Mouse (Mus musculus): ENCODE data around the gene Med9. TPM values are rescaled to one million over a fixed set of nuclear protein-coding genes. Genes with fewer than 3 reads are reported as not detected.

The Med9 gene
- polyA plus RNA-seq, 1 experiment from 2014 or later = 27.8 TPM

DNA sequence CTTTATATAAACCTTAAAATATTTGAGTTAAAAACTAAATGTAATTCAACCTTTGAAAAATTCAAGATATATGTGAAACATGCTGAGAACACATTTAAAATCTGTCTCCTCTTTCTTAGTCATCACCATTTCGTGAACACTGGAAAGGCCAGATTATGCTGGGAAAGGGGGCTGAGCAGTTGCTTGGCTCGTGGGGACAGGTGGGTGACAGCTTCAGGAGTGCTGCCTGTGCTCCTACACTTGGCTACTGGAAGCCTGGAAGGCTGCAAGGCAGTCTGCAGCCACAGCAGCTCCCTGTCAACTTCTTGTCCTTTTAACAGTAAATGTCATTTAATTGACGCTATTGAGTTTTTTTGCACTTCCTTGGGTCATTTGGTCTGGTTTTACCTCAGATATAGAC, 57.9 kb downstream of the Med9 start:
- Histone ChIP-seq H3K4me1 (replicated peaks; ENCODE audit: control insufficient read depth, insufficient read depth) (no peaks in the 10 kb centered on the region), H3K9ac (ENCODE audit: low read length) (no peak overlapping the region), H3K36me3 (ENCODE audit: control insufficient read depth, insufficient read depth, low read length) (no peaks in the 10 kb centered on the region), H3K4me3 (ENCODE audit: low read depth, low read length) (no peak overlapping the region), H3K4me2 (replicated peaks; ENCODE audit: low read depth) (no peak overlapping the region), H3K9me3 (ENCODE audit: control insufficient read depth, low read length) (no peaks in the 10 kb centered on the region), H3K27me3 (ENCODE audit: control insufficient read depth, insufficient read depth, low read length) (no peaks in the 10 kb centered on the region), H3K27ac (replicated peaks) (no peak overlapping the region)
- DNase-seq (ENCODE audit: low spot score) = no peak
- 65% methylated on average over 3 of the region's 3 CpGs for WGBS
- ATAC-seq (ENCODE audit: low FRiP score, low TSS enrichment) = no peak
- TF ChIP-seq EP300 (optimal IDR thresholded peaks at IDR 0.05) (no peak), CTCF (IDR thresholded peaks at IDR 0.05; ENCODE audit: low read depth) (no peak)

- DNase-seq (ENCODE audit: low spot score) (no peak), ATAC-seq (ENCODE audit: low FRiP score, low TSS enrichment) (no peak)
- Histone ChIP-seq H3K4me3 (ENCODE audit: low read depth, low read length) (no peak overlapping the region), H3K4me1 (replicated peaks; ENCODE audit: control insufficient read depth, insufficient read depth) (no peaks in the 10 kb centered on the region), H3K9me3 (ENCODE audit: control insufficient read depth, low read length) (no peaks in the 10 kb centered on the region), H3K4me2 (replicated peaks; ENCODE audit: low read depth) (no peak overlapping the region), H3K36me3 (ENCODE audit: control insufficient read depth, insufficient read depth, low read length) (no peaks in the 10 kb centered on the region), H3K27me3 (ENCODE audit: control insufficient read depth, insufficient read depth, low read length) (no peaks in the 10 kb centered on the region), H3K9ac (ENCODE audit: low read length) (no peak overlapping the region), H3K27ac (replicated peaks) (no peak overlapping the region)
- WGBS = 78% methylated on average over 3 of the region's 3 CpGs
- TF ChIP-seq CTCF (IDR thresholded peaks at IDR 0.05; ENCODE audit: low read depth) (no peak), EP300 (optimal IDR thresholded peaks at IDR 0.05) (no peak)
Observed at GRCm38 (mm10) chr11:60009451-60009850, 61.4 kb downstream of the Med9 start.

DNA sequence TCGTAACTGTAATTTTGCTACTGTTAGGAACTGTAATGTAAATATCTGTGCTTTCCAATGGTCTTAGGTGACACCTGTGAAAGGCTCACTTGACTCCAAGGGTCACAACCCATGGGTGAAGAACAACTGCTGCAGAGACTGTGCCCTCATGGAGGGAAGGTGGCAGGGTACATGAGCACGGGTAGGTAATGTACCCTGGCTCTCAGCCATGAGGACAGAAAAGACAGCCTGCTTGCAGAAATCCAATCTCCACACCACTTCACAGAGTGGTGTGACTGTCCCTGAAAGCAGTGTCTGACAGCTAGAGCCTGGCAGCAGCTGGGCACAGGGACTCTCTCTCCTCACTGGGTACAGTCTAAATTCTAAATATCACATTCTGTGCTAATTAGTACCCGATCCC, 63.5 kb downstream of the Med9 start:
- no peak overlapping the region for H3K9ac ChIP-seq (ENCODE audit: low read length)
- H3K4me2 ChIP-seq (replicated peaks; ENCODE audit: low read depth) = no peak overlapping the region

More for the DNA sequence above, 63.5 kb downstream of the Med9 start:
- H3K9me3 ChIP-seq (ENCODE audit: control insufficient read depth, low read length) = no peaks in the 10 kb centered on the region
- no peaks in the 10 kb centered on the region for H3K36me3 ChIP-seq (ENCODE audit: control insufficient read depth, insufficient read depth, low read length)
- H3K4me3 ChIP-seq (ENCODE audit: low read depth, low read length) = no peak overlapping the region
- no peaks in the 10 kb centered on the region for H3K27me3 ChIP-seq (ENCODE audit: control insufficient read depth, insufficient read depth, low read length)
- DNase-seq (ENCODE audit: low spot score) (no peak), ATAC-seq (ENCODE audit: low FRiP score, low TSS enrichment) (no peak)
- H3K27ac ChIP-seq (replicated peaks) = no peak overlapping the region
- TF ChIP-seq CTCF (IDR thresholded peaks at IDR 0.05; ENCODE audit: low read depth) (no peak), EP300 (optimal IDR thresholded peaks at IDR 0.05) (no peak)
- H3K4me1 ChIP-seq (replicated peaks; ENCODE audit: control insufficient read depth, insufficient read depth) = no peaks in the 10 kb centered on the region
- 80% methylated on average over 3 of the region's 3 CpGs for WGBS

Other genes starting within 250 kb of the Med9 start
- gene Pld6, start 160.6 kb upstream of the Med9 start, polyA plus RNA-seq (2015; fragmentation: Nextera tagmentation; extraction: Ambion mirVana) = 5.9 and 6.7 TPM in 2 replicates
- gene Flcn, start 138.2 kb upstream of the Med9 start, polyA plus RNA-seq (2015; fragmentation: Nextera tagmentation; extraction: Ambion mirVana) = 16.1 and 16.9 TPM in 2 replicates
- 21.9 and 23.4 TPM in 2 replicates for gene Nt5m, start 108.8 kb upstream of the Med9 start, polyA plus RNA-seq (2015; fragmentation: Nextera tagmentation; extraction: Ambion mirVana)
- 90.8 and 92.8 TPM in 2 replicates for gene Cops3, start 108.4 kb upstream of the Med9 start, polyA plus RNA-seq (2015; fragmentation: Nextera tagmentation; extraction: Ambion mirVana)
- gene Rasd1, start 16.7 kb downstream of the Med9 start, polyA plus RNA-seq (2015; fragmentation: Nextera tagmentation; extraction: Ambion mirVana) = 1.3 TPM in 2 replicates
- gene Pemt, start 98.3 kb downstream of the Med9 start, polyA plus RNA-seq (2015; fragmentation: Nextera tagmentation; extraction: Ambion mirVana) = 8.3 and 9.0 TPM in 2 replicates
- 10.6 and 10.7 TPM in 2 replicates for gene Rai1, start 156.8 kb downstream of the Med9 start, polyA plus RNA-seq (2015; fragmentation: Nextera tagmentation; extraction: Ambion mirVana)